Mouse (Mus musculus): ENCODE data around the gene Znrf4.
"Not testable (repeated sequence)": the region's sequence is repeated elsewhere in the genome, so short reads cannot be mapped to it uniquely, and the experiment has no call there.

Gene Znrf4

DNA sequence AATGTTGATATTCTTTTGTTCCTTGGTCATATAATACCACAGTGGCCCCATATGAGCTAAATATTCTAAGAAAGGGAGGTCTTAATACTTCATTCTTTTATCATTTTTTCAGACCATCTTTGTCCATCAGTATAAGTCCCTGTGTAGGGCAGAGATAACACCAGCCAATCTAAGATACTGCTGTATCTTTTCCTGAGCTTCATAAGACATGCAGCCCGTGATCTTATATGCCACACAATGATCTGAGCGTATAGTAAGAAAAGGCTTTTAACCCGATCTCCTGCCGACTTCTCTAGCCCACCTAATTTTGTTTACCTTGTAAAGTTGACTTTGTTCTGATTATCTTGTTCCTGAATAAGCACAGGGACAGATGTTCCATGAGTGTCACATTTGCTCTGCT, 12.7 kb upstream of the Znrf4 start:
- no peak for DNase-seq (ENCODE audit: low spot score in 2 of 2)

DNA sequence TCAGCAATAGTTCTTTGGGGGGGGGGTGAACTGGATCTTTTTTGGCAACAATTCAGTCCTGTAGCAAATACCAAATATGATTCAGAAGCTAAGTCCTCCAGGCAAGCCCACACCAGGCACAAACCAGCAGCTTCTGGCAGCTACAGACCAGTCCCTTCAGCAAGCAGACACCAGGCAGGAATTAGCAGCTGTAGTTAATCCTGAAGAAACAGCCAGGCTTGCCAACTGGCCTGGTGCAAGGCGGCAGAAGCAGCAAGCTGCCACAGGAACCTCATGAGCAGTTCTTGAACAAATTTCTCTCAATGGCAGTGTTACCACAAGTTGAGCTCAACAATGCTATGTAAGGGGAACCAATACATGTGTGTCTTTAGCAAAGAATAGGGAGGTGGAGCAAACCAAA, 10.5 kb upstream of the Znrf4 start:
- no peak for DNase-seq (ENCODE audit: low spot score in 2 of 2)

DNA sequence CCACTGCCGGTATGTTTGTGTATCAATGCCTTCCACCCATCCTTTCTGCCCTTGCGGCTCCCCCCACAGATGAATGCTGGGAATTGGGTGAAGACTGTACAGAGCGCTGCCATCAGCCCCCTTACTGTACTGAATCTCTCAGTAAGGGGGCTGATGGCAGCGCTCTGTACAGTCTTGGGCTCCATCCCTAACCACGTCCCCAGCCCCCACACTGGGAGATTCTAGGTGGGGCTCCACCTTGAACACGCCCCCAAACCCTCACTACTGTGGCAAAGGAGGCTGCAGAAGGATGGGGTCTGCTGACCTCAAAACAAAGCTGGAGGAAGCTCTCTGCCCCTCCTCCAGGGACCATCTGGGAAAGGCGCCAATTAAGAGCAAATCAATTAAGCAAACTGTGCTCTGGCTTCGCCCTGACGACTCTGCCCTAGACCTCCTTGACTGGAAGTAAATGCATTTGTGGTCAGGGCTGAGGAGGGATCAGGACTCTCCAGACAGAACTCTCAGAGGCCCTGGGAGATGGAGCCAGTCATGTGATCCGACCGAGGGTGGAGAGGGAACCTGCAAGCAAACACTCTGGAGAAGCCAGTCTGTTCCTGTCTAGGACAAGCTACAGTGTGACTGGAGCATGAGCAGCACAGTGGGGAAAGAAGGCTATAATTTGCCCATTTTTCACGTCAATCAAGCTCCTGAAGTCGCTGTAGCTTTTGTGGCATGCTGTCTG, 3.6 kb upstream of the Znrf4 start:
- no peak for DNase-seq (ENCODE audit: low spot score in 2 of 2)

DNA sequence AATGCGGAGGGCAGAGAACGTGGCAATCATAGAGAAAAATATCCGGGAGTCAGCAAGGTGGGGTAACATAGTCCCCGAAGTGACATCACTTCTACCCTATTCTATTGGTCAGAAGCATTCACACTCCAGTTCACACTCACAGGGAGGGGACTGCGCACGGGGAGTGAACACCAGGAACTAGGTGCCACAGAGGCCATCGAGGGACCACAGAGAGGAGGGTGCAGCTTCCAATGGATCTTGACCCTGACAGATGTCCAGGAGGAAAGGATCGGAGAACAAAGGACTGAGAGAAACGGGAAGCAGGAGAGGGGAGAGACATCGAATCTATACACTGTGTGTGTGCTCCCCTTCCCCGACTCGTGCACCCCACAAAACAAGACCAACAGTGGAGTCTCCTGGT, 2.7 kb upstream of the Znrf4 start:
- no peak for DNase-seq (ENCODE audit: low spot score in 2 of 2)

DNA sequence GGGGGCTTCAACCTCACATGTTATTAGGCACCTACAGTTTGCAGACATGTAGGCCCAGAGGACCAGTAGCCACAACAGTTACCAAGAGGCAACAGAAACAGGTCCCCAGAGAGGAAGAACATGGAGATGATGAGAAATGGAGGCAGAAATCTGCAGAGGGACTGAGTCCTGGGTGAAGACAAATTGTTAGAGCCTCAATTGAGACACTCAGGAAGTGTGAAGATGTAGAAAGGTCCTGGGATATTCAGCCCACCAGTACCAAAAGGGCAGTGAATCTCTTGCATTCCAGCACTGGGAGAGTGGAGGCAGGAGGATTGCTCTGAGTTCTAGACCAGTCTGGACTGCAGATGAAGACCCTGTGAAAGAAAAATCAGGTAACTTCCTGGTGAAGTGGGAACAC, 2.1 kb upstream of the Znrf4 start:
- DNase-seq (ENCODE audit: low spot score in 2 of 2): no peak

DNA sequence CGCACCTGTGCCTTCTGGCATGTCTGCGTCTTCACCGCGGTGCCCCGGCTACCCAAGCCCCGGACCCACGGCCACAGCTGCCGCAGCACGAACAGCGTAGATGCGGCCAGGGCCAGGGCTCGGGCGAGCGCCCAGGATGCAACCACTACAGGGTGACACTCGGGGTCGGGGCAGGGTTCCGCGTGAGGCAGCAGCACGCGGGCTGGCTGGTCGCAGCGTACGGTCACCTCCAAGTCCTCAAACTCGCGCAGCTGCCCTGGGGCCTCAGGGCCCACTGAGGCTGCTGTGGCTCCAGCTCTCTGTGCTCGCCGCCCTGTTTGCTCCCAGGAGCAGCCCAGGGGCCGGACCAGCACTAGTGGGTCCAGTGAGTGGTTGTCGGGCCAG, 532 bp downstream of the Znrf4 start:
- no peak for DNase-seq (ENCODE audit: low spot score in 2 of 2)

DNA sequence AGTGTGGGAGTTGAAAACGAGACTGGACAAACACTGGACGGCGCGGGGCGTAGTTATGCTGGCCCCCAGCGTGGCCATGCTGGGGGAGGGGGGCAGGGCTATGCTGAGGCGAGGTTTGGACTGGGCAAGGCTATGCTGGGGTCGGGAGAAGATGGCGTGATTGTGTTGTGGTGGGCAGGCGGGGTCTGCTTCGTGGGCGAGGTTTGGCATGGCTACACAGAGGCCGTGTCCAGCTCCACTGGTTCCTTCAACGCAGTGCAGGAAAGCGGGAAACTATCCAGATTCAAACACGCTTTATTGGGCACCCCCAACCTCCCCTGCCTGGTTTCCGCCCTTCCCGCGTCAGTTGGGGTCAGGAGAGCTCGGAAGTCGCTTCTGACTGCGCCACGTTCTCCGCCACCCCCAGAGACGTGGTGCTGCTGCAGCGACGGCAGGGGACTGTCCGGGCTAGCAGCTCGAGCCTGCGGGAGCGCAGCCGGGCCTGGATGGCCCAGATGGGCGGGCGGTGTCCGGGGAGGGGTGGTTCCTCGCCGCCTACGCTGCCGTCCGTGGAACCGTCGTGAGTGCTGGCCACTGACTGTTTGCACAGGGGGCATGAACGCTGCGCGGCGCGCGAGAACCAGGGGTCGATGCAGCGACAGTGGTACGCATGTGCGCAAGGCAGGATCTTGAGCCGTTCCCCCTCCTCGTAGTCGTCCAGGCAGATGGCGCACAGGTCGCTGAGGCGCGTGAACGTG, 1.1 kb downstream of the Znrf4 start:
- DNase-seq (ENCODE audit: low spot score in 2 of 2): no peak

DNA sequence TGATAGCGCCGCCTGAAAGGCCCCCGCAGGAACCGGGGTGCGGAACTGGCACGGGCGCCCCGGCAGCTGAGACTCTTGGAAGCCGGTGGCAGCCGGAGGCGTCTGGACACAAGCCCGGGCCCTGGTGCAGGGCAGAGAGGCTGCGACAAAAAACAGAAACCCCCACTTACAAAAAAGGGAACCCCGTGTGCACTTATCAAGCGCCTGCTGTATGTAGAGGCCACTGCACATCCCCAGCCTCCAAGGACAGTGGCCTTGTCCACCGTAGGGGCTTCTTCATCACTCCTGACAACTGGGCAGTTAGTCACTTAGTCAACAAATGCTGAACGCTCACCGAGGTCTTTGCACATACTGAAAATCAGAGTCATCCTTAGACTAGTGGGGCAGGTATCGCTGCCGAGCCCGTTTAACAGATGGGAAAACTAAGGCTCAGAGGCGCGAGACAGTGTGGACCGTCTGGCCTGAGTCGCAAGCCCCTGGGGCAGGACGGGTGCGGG, 1.7 kb downstream of the Znrf4 start:
- no peak for DNase-seq (ENCODE audit: low spot score in 2 of 2)

DNA sequence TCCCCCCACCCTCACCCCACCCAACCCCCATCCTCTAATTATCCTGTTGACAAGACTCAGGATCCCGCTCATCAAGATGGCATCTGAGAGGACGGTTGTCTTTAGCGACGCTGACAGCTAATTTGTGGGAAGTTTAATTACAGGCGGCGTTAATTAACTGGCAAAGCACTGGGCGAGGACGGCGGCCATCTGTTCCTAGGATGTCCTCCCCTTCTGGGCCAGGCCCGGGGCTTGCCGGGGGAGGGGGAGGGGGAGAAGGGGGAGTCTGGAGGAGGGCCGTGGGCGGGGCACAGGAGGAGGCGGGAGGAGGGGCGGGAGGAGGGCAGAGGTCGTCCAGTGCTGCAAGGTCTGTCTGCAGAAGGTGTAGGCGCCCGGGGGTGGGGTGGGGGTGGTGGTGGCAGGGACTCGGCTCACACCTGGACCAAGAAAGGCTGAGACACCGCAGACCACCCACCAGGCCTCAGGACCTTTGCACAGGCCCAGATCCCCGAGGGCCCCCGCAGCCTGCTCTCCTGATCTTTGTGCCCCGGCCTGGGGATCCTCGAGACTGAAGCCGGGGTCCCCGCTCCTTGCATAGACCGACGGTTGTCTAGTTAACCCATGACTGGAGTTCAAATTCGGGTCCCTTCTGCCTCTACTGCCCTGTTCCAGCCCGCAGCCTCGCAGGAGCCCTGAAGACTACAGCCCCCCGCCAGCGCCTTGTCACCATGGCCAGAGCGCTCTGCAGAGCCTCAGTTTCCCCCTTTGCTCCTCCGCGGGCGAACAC, 2.3 kb downstream of the Znrf4 start:
- no peak for DNase-seq (ENCODE audit: low spot score in 2 of 2)

DNA sequence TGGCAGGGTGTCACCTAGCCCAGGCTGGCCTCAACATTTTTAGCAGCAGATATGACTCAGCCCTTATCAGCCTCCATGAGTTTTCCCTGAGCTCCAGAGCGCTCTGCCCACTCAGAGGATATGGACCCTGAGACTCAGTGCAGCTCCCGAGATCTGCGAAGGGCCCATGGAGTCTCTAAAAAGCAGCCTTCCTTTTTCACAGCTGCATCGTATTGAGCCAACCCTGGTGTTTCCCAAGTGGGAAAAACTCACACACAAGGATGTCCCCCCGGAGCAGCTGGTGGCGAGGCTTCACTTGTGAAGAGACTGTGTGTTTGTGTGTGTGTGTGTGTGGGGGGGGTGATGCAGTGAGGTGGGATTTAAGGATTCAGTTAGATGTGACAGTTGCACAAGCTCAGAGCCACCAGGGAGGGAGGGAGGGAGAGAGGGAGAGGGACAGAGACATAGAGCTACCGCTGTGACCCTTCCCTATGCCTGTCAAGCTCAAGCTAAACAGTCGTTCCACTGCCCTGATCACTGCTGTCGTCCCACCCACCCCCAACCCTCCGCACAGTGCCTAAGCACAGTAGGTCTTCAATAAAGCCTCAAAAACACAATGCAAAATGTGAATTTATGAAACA, 3.1 kb downstream of the Znrf4 start:
- DNase-seq (ENCODE audit: low spot score in 2 of 2): no peak

DNA sequence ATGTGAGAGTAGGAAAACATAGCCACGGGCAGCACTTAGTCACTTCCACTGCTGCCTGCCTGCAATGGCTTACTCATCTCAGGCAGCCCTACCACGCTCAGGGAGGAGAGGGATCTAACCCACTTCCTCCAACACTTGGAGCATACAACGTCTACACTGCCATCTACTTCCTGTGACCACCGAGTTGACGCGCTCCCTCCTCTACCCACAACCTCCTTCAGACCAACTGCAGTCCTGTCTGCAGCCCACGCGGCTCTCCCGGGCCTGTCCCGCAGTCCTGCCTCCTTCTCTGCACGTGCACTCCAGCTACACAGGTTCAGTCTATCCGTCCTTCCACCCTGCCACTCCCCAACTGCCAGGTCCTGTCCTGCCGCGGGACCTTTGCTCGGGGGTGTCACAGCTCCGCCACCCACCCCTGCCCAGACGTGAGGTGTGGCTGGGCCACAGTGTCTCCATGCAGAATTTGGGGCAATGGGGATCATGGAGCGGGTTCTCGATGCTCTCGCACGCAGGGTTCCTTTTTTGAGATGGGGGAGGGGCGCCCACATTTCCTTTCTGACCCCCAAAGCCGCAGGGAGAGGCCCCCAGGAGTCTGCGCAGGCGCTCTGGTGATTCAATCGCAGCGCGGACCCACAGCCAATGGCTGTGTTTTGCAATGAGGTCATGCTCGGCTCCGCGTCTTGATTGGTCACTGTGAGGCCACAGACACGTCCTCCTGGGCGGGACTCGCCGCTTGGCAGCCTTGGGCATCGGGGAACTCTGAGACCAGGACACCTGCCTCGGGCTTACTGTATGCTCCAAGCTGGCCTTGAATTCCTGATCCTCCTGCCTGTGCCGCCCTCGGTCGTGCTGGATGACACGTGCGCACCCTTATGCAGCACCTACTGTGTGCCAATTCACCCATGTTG, 4.8 kb downstream of the Znrf4 start:
- peak; percentile 93 to 98 for DNase-seq (ENCODE audit: low spot score in 2 of 2)

DNA sequence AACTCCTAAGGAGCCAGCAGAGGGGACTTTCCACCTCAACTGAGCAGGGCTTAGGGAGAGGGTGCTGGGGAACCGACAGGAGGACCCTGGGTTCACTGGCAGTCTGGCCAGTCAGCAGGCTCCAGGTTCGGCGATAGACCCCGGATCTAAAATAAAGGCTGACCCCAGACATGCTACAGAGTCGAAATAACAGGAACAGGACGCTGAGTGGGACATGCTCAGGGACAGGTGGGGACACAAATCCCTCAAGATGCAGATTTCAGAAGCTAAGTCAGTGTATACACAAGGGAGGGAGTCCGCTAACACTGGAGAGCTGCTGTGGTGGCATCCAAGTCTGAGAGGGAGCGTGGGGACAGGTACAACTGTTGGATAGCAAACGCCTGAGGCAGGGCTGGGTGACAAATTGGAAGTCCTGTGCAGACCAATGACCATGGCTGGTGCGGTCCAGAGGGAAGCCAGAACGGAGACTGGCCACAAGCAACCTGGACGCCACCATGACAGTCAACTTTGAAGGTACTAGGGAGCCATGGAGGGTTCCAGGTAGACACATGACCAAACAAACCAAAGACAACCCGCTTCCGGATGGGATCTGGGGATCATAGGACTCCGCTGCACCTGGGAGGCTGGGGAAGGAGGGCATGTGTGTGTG, 5.7 kb downstream of the Znrf4 start:
- DNase-seq (ENCODE audit: low spot score in 2 of 2): no peak

DNA sequence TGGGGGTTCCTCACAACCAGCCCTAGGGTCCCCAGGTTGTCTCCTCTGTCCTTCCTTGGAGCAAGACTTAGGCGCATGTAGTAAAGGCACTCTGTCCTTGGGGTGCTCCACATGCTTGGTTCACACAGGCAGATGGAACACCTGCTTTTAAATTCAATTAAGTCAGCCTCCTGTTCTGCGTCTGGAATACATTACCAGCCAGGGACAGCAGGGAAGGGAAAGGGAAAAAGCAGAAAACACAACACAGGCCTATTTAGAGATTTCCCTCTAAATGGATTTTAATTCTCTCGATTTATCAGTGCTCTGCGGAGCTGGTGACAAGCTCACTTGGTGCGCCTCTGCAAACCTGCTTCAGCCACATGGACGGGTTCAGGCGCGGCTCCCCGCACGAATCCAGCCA, 6.8 kb downstream of the Znrf4 start:
- no peak for DNase-seq (ENCODE audit: low spot score in 2 of 2)

DNA sequence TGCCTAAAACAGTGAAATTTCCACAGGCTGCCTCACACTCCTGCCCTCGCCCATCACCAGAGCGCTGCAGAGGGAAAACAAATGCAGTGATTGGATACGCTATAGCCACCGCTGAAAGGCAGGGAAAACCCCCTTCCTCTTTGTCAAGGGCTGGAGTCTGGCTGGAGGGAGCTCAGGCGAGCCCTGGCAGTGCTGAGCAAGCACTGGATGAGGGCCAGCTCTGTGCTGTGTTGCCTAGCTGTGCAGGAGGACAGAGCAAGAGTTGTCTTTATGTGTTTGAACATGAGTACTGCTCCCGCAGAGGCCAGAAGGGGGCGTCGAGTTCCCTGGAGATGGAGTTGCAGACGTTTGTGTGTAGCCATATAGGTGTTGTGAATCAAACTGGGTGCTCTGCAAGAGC, 9.7 kb downstream of the Znrf4 start:
- DNase-seq (ENCODE audit: low spot score in 2 of 2): peak; percentile 69 to 78

DNA sequence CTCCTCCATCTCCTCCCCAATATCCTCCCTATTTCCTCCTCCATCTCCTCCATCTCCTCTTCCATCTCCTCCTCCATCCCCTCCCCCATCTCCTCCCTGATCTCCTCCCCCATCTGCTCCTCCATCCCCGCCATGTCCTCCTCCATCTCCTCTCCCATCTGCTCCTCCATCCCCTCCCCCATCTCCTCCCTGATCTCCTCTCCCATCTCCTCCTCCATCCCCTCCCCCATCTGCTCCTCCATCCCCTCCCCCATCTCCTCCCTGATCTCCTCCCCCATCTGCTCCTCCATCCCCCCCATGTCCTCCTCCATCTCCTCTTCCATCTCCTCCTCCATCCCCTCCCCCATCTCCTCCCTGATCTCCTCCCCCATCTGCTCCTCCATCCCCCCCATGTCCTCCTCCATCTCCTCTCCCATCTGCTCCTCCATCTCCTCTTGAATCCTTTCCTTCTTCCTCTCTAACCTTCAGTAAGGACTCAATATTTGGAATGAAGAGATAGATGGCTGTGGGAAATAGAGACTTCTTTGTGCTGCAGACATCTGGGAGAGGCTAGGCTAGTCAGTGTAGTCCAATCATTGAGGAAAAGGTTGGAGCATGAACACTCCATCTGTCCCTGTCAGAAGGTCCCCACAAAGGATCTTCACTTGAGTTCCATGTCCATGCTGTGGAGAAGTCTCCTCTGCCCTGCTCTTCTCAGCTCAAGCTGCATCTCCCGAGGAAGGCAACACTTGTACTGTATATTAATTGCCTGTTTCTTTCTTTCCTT, 10.4 kb downstream of the Znrf4 start:
- not testable (repeated sequence) for DNase-seq (ENCODE audit: low spot score in 2 of 2)

DNA sequence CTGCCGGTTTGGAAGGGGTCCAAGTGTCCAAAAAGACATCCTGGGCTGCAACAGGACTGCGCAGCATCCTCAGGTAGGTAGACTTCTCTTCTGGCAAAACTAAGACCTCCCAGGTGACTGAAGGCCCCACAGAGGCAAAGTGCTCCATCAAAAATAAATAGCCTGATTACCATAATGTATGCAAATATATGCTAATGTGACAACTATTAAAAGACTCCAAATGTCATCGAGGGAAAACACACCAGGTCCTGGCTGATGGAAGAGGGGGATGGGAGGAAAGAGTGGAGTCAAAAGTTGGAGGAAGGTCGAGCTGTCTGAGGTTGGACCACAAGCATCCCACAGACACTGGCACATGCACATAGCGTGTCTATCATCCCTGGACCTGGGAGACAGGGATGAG, 13.0 kb downstream of the Znrf4 start:
- DNase-seq (ENCODE audit: low spot score in 2 of 2): no peak

DNA sequence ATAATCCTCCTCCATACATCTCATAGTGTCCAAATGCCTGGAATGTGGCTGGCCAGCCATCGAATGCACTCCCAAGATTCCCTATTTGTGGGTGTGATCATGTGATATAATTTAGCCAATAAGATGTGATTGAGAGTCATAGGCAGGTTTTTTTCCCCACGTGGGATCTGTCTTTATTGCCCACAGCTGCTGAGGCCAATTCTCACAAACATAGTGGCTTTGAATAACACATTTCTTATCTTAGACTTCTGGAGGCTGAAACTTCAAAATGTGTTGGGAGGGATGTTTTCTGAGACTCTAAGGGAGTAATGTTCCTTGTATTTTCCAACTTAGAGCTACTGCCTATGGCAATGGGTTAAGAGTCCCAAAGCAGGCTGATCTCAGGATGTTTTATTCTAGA, 17.8 kb downstream of the Znrf4 start:
- peak in 1 of 2 experiments; percentile 71 for DNase-seq (ENCODE audit: low spot score in 2 of 2)

DNA sequence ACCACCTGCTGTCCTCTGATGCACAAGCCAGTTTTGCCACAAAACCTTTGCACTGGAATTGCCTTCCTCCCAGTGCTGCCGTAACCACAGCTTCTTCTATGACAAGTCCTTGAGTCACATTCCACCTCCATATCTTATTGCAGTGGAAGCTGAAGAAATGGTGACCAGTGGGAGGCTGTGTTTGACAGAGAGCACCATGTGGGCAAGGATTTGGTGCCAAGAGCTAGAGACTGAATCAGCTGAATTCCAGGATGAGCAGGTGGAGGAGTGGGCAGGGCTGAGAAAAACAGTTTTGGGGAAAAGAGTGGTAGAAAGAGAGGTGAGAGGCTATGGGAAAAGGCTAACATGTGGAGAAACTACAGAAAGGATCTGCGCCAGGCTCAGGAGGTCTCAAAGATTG, 18.4 kb downstream of the Znrf4 start:
- peak; percentile 73 to 88 for DNase-seq (ENCODE audit: low spot score in 2 of 2)

DNA sequence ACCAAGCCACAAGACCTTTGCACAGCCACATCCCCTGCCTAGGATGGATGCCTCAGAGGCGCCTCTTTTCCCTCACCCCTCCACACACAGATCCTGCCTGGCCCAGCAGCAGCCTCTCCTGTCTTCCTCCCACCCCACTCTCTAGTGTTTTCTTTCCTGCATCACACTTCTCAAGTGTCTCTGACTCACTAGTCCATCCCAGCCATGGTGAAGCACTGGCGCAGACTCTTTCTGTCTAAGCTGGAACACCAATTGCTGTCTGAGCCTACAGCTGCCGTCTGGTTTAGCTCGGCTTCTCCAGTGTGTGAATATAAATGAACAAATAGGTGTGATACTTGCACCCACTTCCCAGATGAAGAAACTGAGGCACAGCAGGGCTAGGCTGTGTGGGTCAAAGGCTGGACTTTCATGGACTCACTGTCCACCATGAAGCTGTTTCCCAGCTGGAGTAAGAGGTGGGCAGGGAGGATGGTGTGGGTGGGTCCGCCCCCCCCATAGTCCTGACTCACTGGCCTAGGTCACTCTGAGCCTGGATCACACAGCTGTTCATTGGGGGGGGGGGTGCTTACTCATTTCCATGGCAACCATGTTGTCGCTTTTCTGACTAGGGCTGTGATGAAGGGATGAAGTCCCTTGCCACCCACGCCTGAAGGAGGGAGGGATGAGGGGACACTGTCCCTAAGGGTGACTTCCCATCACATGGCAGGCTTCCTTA, 21.6 kb downstream of the Znrf4 start:
- no peak for DNase-seq (ENCODE audit: low spot score in 2 of 2)
